In genomic region chr11:103721468-103722039, GRCm38 (mm10) we compare ENCODE assay signal across 9 mouse cellular contexts. TPM values are rescaled to one million over a fixed set of nuclear protein-coding genes. Genes with fewer than 3 reads are reported as not detected.
DNase-seq lines count a peak whose midpoint lies in the region; ATAC-seq lines count a peak whose summit lies in the region.
"Had no signal": no experiment of that assay in that cellular context is flagged by ENCODE, and none has a peak within 500 bp of the region (broad histone marks: within the 10 kb centered on the region; RNA-seq: fewer than 3 reads in every experiment).

No protein-coding gene starts in this region.

- DNase-seq in cerebellum, adult 11 months: peak; percentile 27
- DNase-seq in adipocyte (ENCODE audit: low spot score): peak; percentile 12
- DNase-seq in embryonic facial prominence, embryonic 14.5 days (ENCODE audit: low spot score): peak; percentile 72
- peak; percentile 47 for DNase-seq in lung, postnatal 10 days
- DNase-seq in right cerebral cortex, postnatal 25 days: no peak

- 8% methylated on average over 15 of the region's 15 CpGs for WGBS in embryonic facial prominence, embryonic 14.5 days
- WGBS in intestine, embryonic 16.5 days: 20% methylated on average over 15 of the region's 15 CpGs
- 14% methylated on average over 15 of the region's 15 CpGs for WGBS in stomach, embryonic 15.5 days

- no peaks in the 10 kb centered on the region for H3K36me3 ChIP-seq in embryonic facial prominence, embryonic 14.5 days (ENCODE audit: control insufficient read depth, insufficient read depth, low read length)
- no peaks in the 10 kb centered on the region for H3K36me3 ChIP-seq in intestine, embryonic 16.5 days (ENCODE audit: control insufficient read depth, insufficient read depth, low read length)
- H3K36me3 ChIP-seq in stomach, embryonic 15.5 days: no peaks in the 10 kb centered on the region
- H3K36me3 ChIP-seq: liver, embryonic 15.5 days had no signal

- peaks cover 8% of the 10 kb centered on the region; the same call in 1 of the 2 replicates for H3K4me1 ChIP-seq in embryonic facial prominence, embryonic 14.5 days (ENCODE audit: control insufficient read depth, insufficient read depth, low read length)
- H3K4me1 ChIP-seq in intestine, embryonic 16.5 days (ENCODE audit: control insufficient read depth, insufficient read depth, low read length): peaks cover 11% of the 10 kb centered on the region
- peaks cover 10% of the 10 kb centered on the region for H3K4me1 ChIP-seq in stomach, embryonic 15.5 days
- H3K4me1 ChIP-seq: liver, embryonic 15.5 days had no signal

- H3K9ac ChIP-seq in embryonic facial prominence, embryonic 14.5 days (ENCODE audit: low read depth, low read length): 0 out of 2 replicates have a peak overlapping the region, but pooled peaks have one; percentile 19
- peak overlapping the region; percentile 32; the same call in 1 of the 2 replicates for H3K9ac ChIP-seq in intestine, embryonic 16.5 days (ENCODE audit: low read depth, low read length)
- no peak overlapping the region for H3K9ac ChIP-seq in stomach, embryonic 15.5 days
- H3K9ac ChIP-seq: liver, embryonic 15.5 days had no signal

- H3K27ac ChIP-seq in embryonic facial prominence, embryonic 14.5 days (replicated peaks; ENCODE audit: low read depth, low read length): no peak overlapping the region
- H3K27ac ChIP-seq in intestine, embryonic 16.5 days (ENCODE audit: low read length): no peak overlapping the region
- H3K27ac ChIP-seq in stomach, embryonic 15.5 days: peak overlapping the region; percentile 27; the same call in 1 of the 2 replicates
- H3K27ac ChIP-seq: liver, embryonic 15.5 days had no signal

- H3K27me3 ChIP-seq in embryonic facial prominence, embryonic 14.5 days (replicated peaks; ENCODE audit: control insufficient read depth, insufficient read depth, low read length): no peaks in the 10 kb centered on the region
- H3K27me3 ChIP-seq in intestine, embryonic 16.5 days (replicated peaks; ENCODE audit: control insufficient read depth, insufficient read depth, low read length): no peaks in the 10 kb centered on the region
- H3K27me3 ChIP-seq in stomach, embryonic 15.5 days (replicated peaks): no peaks in the 10 kb centered on the region
- H3K27me3 ChIP-seq: liver, embryonic 15.5 days had no signal

- ATAC-seq in cerebellum, adult (ENCODE audit: insufficient number of reproducible peaks, low FRiP score, low TSS enrichment): no peak
- ATAC-seq in embryonic facial prominence, embryonic 14.5 days (ENCODE audit: low read depth): peak; percentile 81
- peak; percentile 52 for ATAC-seq in intestine, embryonic 16.5 days
- ATAC-seq in stomach, embryonic 15.5 days (ENCODE audit: insufficient read depth, low FRiP score, low read depth): peak; percentile 43; the same call in 1 of the 2 replicates

- H3K4me3 ChIP-seq in embryonic facial prominence, embryonic 14.5 days (ENCODE audit: low read depth, low read length): peak overlapping the region; percentile 17
- H3K4me3 ChIP-seq in intestine, embryonic 16.5 days (ENCODE audit: low read length): peak overlapping the region; percentile 21
- peak overlapping the region; percentile 14 for H3K4me3 ChIP-seq in stomach, embryonic 15.5 days (replicated peaks)
- H3K4me3 ChIP-seq: liver, embryonic 15.5 days had no signal

- no peaks in the 10 kb centered on the region for H3K9me3 ChIP-seq in embryonic facial prominence, embryonic 14.5 days (ENCODE audit: control insufficient read depth, low read length)
- no peaks in the 10 kb centered on the region for H3K9me3 ChIP-seq in intestine, embryonic 16.5 days (ENCODE audit: control insufficient read depth, low read length)
- H3K9me3 ChIP-seq in stomach, embryonic 15.5 days: no peaks in the 10 kb centered on the region
- H3K9me3 ChIP-seq: liver, embryonic 15.5 days had no signal

- H3K4me2 ChIP-seq in embryonic facial prominence, embryonic 14.5 days (ENCODE audit: low read depth, low read length): peak overlapping the region; percentile 51
- H3K4me2 ChIP-seq in intestine, embryonic 16.5 days (ENCODE audit: low read depth, low read length): peak overlapping the region; percentile 50
- peak overlapping the region; percentile 53 for H3K4me2 ChIP-seq in stomach, embryonic 15.5 days
- H3K4me2 ChIP-seq: liver, embryonic 15.5 days had no signal

RNA-seq across cellular contexts. Expression of gene Gosr2, which starts 23.9 kb away (rescaled TPM):
- 93.7 and 106 TPM in 2 replicates for polyA plus RNA-seq in embryonic facial prominence, embryonic 14.5 days (2014; fragmentation: Nextera tagmentation; extraction: Ambion mirVana)
- 73.3 and 76.3 TPM in 2 replicates for polyA plus RNA-seq in intestine, embryonic 16.5 days (2015; fragmentation: Nextera tagmentation; extraction: Ambion mirVana)
- polyA plus RNA-seq in stomach, embryonic 15.5 days (2015; fragmentation: Nextera tagmentation; extraction: Ambion mirVana): 66.5 and 73.9 TPM in 2 replicates

RNA-seq across cellular contexts. Expression of gene Wnt9b, which starts 28.1 kb away (rescaled TPM):
- 0.42 and 0.52 TPM in 2 replicates for polyA plus RNA-seq in embryonic facial prominence, embryonic 14.5 days (2014; fragmentation: Nextera tagmentation; extraction: Ambion mirVana)
- 0.05 and 0.06 TPM in 2 replicates for polyA plus RNA-seq in intestine, embryonic 16.5 days (2015; fragmentation: Nextera tagmentation; extraction: Ambion mirVana)
- polyA plus RNA-seq in stomach, embryonic 15.5 days (2015; fragmentation: Nextera tagmentation; extraction: Ambion mirVana): 0.03 TPM in 1 of 2 replicates, not detected in the other

RNA-seq across cellular contexts. Expression of gene Wnt3, which starts 52.4 kb away (rescaled TPM):
- polyA plus RNA-seq in embryonic facial prominence, embryonic 14.5 days (2014; fragmentation: Nextera tagmentation; extraction: Ambion mirVana): 4.0 and 6.3 TPM in 2 replicates
- 0.39 and 0.51 TPM in 2 replicates for polyA plus RNA-seq in intestine, embryonic 16.5 days (2015; fragmentation: Nextera tagmentation; extraction: Ambion mirVana)
- polyA plus RNA-seq in stomach, embryonic 15.5 days (2015; fragmentation: Nextera tagmentation; extraction: Ambion mirVana): 0.22 and 0.23 TPM in 2 replicates
- polyA plus RNA-seq: liver, embryonic 15.5 days had no signal
